Mouse (Mus musculus) left cerebral cortex, postnatal 10 days (tissue): ENCODE measurements at regions not wholly inside any gene's neighbourhood (a gene's known extent, or its start where the extent isn't known, plus 50 kb on each side); places are given as distances from the start of the nearest gene placed in this dataset.

Experiments
- DNase-seq, 2 experiments: peaks; one replicate each; pipeline ENCODE4 v3.0.0; 2021 to 2022; ENCODE audit warnings: low spot score in 2 of 2, mixed read lengths in 1 of 2; ENCODE audit errors: extremely low spot score in 1 of 2
- intact Hi-C: fragments of 180-260 bp; cut with DNase I; formaldehyde crosslinking; loops from one replicate; pipeline ENCODE4 v1.15.1; 2025

GRCm38 (mm10) chr6:98769999-98770398 lies 427.4 kb upstream of the Gm765 start:
- intact Hi-C loops: no loop called here
- no peak for DNase-seq

GRCm38 (mm10) chr6:98769322-98769721 lies 426.8 kb upstream of the Gm765 start:
- no peak for DNase-seq

DNA sequence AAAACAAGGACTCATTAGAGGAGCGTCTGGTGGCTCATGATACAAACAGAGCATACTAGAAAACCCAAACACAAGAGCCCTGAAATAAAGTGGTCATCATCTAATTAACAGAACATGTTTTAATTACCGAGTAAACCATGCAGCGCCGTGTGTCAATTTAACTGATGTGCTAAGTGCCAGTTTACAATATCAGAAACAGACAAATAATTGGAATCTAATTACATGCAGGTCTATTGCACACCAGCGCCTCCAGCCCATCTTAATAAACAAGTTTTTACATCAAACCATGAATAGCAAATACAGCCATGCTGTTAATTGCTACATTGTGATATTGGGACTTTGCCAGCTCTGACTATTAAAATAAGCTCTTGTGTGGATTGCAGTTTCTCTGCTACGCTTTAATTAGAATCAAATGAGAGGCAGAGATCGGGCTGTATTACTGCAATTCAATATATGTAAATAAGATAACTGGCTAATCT lies 425.3 kb upstream of the Gm765 start:
- intact Hi-C loops: no loop called here
- peak in 1 of 2 experiments; percentile 23 for DNase-seq

More at GRCm38 (mm10) chr6:98769322-98769721, 426.8 kb upstream of the Gm765 start:
- intact Hi-C loops: no loop called here

- no peak for DNase-seq
- intact Hi-C loops: no loop called here
Measured at GRCm38 (mm10) chr6:98754487-98754886, 411.9 kb upstream of the Gm765 start.

DNA sequence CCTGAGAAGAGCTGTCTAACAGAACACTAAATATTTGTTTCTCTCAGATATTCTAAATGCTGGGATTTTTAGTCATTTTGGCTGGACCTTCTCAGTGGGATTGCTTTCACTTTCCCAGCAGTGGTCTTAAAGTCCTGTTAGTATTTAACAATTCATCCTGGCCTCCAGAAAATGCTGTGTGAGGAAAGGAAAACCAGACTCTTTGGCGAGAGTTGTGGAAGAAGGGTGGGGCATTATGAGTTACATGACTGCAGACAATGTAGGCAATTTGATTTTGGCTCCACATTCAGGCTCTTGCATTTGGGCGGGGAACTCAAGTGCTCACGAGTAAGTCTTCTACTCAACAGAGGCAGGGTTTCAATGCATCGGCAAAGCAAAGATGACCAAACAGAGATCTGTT lies 406.1 kb upstream of the Gm765 start:
- no peak for DNase-seq
- intact Hi-C loops: no loop called here

DNA sequence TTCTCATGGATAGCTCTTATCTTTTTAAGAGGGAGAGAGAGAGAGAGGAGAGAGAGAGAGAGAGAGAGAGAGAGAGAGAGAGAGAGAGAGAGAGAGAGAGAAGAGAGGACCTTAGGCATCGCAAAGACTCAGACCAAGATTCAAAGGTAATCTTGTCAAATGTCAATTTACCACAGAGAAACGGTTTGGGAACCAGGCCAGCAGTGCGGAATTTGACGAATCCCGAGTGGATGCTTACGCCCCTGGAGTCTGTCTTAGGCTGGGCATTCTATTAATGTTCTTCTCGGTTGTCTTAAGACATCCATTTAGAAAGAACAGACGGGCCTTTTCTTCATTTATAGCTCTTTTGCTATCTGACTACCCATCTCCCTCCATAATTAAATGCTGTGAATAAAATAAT lies 404.4 kb upstream of the Gm765 start:
- DNase-seq: peak in 1 of 2 experiments; percentile 31
- intact Hi-C loops: no loop called here

DNA sequence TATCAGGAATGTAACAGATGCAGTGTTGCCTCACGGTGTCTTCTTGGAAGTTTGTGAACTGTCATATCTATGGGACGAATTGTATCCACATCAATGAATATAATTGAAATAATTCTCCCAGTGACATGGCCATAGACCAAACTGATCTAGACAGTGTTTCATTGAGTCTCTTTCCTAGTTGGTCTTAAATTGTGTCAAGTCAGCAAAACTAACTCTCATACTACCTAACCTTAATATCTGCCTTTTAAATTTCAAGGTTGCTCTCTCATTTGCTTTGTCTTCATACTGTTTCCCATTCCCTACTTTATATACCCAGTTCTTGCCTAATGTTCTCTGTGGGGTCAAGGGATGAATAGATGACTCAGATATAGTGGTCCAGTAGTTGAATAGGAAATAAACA lies 397.9 kb upstream of the Gm765 start:
- no peak for DNase-seq
- intact Hi-C loops: no loop called here

GRCm38 (mm10) chr6:98731010-98731530 lies 388.5 kb upstream of the Gm765 start:
- intact Hi-C loops: no loop called here
- DNase-seq: no peak

DNA sequence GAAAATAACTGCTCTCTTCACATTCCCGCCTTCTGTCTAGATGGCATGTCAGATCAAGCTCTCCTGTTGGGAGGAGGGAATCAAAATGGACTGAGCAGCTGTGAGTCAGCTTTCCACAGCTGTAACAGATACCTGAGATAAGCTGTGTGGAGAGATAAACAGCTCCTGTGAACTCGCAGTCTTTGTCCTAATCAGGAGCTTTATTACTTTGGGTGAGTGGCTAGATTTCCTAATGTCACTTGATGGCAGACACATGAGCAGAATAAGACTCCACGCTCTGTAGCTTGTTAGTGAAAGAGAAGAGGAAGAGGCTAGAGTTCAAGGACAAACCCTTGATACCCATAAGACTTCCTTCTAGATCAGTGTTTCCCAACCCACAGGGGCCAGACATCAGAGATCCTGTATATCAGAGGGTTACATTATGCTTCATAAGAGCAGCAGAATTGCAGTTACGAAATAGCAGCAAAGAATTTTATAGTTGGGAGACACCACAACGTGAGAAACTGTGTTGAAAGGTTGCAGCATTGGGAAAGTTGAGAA lies 384.1 kb upstream of the Gm765 start:
- DNase-seq: no peak
- intact Hi-C loops: no loop called here

- intact Hi-C loops: no loop called here
Measured at GRCm38 (mm10) chr6:98704887-98705622, 362.5 kb upstream of the Gm765 start.

GRCm38 (mm10) chr6:98697571-98697970 lies 355.0 kb upstream of the Gm765 start:
- no peak for DNase-seq
- intact Hi-C loops: no loop called here

More at GRCm38 (mm10) chr6:98704887-98705622, 362.5 kb upstream of the Gm765 start:
- DNase-seq: no peak

GRCm38 (mm10) chr6:98693411-98693810 lies 350.9 kb upstream of the Gm765 start:
- DNase-seq: no peak
- intact Hi-C loops: no loop called here

DNA sequence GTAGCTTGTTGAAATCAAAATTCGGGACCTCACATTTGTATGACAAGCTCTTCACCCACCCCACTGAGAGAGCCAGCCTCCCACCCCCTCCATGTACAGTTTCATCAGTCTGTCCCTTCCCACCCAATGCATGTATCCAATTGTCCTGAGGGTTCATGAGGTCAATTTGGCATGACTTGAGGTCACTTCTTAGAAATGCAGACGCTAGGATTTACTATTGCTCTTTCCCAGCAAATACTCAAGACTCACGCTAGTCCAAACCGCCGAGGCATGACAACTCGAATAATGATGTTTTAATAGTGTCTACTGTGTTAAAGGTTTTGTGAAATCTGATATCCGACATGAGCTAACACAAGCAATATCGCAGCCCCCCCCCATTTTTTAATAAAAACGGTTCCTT lies 347.6 kb upstream of the Gm765 start:
- intact Hi-C loops: no loop called here
- no peak for DNase-seq

- no peak for DNase-seq
- intact Hi-C loops: no loop called here
Measured at GRCm38 (mm10) chr6:98689395-98689794, 346.8 kb upstream of the Gm765 start.

GRCm38 (mm10) chr6:98688624-98689023 lies 346.1 kb upstream of the Gm765 start:
- intact Hi-C loops: no loop called here
- no peak for DNase-seq

DNA sequence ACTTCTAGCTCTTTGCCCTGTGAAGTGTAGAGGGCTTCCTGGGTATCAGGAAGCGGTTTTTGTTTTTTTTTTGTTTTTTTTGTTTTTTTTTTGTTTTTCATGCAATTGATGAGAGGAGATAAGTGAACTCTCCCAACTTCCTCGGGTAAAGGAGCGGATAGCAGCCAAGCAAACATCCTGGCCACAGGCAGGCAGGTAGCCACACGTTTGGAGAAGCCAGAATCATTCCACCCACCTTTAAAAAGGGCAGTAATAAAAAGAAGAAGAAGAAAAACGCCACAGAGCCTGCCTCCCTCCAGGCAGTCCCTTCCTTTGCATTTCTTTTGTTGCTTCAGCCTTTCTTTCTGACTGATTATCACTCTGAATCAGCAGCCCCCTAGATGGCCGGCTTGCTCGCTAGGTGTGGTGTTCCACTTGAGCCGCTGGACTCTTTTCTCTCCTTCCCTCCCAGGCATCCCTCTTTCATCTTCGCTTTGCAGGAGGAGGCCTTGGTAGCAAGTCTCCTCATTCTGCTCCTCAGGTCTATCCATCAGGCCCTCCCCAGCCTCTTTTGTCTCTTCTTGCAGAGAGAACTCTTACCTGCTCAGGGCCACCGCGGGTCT lies 323.9 kb upstream of the Gm765 start:
- no peak for DNase-seq
- intact Hi-C loops: no loop called here

GRCm38 (mm10) chr6:98651827-98652226 lies 309.3 kb upstream of the Gm765 start:
- intact Hi-C loops: no loop called here
- DNase-seq: no peak

DNA sequence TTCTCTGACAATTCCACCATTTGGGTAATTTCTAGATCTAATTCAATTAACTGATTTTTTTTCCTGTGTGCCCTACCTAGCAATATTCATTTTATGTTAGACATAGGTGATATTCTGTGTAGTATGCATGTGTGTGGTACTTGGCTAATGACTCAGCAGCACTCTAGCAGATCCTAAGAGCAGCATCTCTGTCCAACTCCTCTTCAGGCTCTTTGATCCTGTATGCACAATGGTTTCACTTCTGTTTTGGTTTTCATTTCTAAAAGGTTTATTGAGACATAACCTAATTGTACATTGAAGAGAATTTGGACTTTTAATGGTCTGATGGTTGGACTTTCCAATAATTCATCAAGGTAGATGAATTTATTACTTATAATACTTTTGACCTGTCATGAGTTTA lies 308.8 kb upstream of the Gm765 start:
- intact Hi-C loops: no loop called here

GRCm38 (mm10) chr6:98640316-98640715 lies 297.8 kb upstream of the Gm765 start:
- intact Hi-C loops: no loop called here

More for the DNA sequence above, 308.8 kb upstream of the Gm765 start:
- DNase-seq: no peak

GRCm38 (mm10) chr6:98635816-98636215 lies 293.3 kb upstream of the Gm765 start:
- intact Hi-C loops: no loop called here

More at GRCm38 (mm10) chr6:98640316-98640715, 297.8 kb upstream of the Gm765 start:
- DNase-seq: no peak

More at GRCm38 (mm10) chr6:98635816-98636215, 293.3 kb upstream of the Gm765 start:
- peak in 1 of 2 experiments; percentile 32 for DNase-seq
